Mouse (Mus musculus) T-helper 17 cell (primary cell): ENCODE measurements around the gene Fam189a1.

Source experiments
- in situ Hi-C, 2 experiments: fragments of 300-600 bp; cut with MboI, MseI; formaldehyde crosslinking; loops; 1 replicate in 1 of 2; 2 replicates in 1 of 2; pipeline ENCODE4 v1.15.1; 2025; ENCODE audit warnings: high pct_unique_total_duplicates in 2 of 2

Gene Fam189a1

DNA sequence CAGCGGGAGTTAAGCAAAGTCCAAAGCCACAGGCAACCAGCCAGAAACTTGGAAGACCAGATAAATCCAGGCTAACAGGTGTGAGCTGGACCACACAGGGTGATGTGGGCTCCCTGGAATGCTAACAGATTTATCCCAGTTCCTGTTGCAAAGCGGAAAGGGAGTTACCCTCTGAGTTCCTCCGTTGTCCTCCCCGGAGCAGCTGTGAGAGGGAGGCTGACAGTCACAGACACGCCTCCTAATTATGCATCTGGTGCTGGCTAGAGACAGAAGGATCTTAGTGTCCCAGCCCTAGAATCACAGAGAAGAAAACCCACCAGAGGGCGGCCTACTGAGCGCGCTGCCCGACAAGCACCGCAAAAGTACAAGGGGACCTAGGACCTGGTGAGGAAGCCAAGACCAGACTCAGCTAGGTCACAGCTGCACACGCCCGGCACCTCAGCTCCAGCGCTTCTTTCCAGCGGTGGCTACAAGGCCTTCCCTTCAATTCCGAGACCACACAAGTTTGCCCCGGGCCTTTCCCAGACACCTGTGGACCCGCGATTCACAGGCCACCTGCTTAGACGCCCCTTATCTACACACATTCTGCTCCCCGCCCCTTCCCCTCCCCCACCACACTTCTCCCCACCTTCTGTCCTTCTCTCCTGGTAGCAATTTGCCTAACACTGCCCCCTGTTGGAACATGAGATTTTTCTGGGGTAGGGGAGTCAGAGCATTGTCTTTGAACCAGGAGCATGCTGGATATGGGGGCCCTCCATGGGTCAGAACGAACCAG, 316.4 kb downstream of the Fam189a1 start:
- in situ Hi-C loops, result no loop called here

- in situ Hi-C loops, result no loop called here
Measured at GRCm38 (mm10) chr7:64839281-64839680, 317.1 kb downstream of the Fam189a1 start.

GRCm38 (mm10) chr7:64830214-64830995, 326.0 kb downstream of the Fam189a1 start:
- in situ Hi-C loops, result no loop called here

DNA sequence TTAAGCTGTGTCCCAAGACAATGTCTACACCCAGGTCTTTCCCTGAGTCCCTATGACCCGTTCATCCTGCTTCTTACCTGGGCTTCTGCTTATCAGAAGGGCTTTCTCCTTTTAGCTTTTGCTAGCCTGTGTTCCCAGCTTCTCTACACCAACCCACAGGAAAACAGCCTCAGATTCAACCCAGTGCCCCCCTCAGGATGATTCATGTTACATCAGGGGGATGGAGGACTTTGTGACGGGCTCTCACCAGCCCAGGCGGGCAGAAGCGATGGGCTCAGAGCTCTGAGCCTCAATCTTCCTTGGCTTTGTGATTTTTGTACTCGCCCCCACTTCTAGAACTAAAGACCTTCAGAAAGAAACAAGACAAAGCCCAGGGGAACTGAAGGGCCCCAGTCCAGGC, 335.3 kb downstream of the Fam189a1 start:
- in situ Hi-C loops, result no loop called here

- in situ Hi-C loops, result no loop called here
Measured at GRCm38 (mm10) chr7:64819683-64820082, 336.7 kb downstream of the Fam189a1 start.

DNA sequence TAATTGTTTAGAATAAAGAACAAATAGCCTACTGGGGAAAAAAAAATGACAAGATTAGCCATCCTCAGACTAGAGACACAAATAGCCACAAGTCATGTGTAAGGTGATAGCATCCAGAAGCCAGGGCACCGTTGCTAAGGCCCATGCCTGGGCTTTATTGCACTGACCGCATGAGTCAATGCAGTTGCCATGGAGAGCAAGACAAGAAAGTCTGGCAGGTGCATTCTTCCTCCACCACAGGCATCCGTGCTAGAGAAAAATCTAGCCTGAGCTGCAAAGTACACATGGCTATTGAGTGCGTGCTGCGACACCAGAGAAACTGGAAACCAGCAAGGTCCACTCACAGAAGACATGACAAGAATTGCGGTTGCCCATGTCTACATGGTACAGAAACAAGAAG, 347.5 kb downstream of the Fam189a1 start:
- in situ Hi-C loops, result no loop called here

DNA sequence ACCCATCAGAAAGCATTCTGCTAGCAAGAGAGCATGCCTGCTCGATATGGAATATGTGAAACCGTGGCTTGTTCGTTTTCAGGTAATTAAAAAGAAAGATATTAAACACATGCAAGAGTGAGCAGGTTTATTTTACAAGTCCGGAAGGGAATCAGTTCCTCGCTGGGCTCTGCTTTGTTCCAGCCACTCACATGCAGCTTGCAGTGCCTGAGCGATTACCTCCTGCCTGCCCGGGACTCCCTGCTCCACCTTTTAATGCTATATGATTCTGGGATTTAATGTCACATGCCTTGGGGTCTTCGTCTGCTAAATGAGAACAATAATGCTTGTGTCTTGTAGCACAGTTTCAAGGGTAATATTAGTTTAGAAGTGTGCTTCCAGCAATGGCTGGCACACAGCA, 351.3 kb downstream of the Fam189a1 start:
- in situ Hi-C loops, result no loop called here

GRCm38 (mm10) chr7:64795554-64795953, 360.8 kb downstream of the Fam189a1 start:
- in situ Hi-C loops, result no loop called here

GRCm38 (mm10) chr7:64792031-64792430, 364.3 kb downstream of the Fam189a1 start:
- in situ Hi-C loops, result no loop called here

- in situ Hi-C loops, result no loop called here
Measured at GRCm38 (mm10) chr7:64791145-64791544, 365.2 kb downstream of the Fam189a1 start.

DNA sequence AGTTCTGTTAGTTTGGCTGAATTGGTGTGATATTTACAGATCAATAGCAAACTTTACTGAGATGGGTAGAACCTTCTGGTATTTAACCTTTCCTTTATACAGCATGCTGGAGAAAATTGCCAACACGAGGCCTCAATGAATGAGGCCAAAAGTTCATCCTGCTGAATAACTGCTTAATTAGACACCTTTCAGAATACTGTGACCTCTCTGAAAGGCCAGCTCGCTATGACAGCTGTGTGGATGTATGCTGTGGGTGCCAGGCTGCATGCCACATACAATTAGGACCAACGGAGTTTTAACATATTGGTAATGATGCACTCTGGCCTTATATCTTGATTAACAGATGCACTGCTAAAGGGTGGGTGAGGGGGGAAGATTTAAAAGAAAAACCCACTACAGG, 371.3 kb downstream of the Fam189a1 start:
- in situ Hi-C loops, result loop anchor here in 1 of 2 experiments (5.0 kb wide), 1 partner anchor 98 kb away; no protein-coding TSS in a partner anchor

GRCm38 (mm10) chr7:64779501-64779900, 376.9 kb downstream of the Fam189a1 start:
- in situ Hi-C loops, result no loop called here

GRCm38 (mm10) chr7:64776708-64777489, 379.5 kb downstream of the Fam189a1 start:
- in situ Hi-C loops, result no loop called here

DNA sequence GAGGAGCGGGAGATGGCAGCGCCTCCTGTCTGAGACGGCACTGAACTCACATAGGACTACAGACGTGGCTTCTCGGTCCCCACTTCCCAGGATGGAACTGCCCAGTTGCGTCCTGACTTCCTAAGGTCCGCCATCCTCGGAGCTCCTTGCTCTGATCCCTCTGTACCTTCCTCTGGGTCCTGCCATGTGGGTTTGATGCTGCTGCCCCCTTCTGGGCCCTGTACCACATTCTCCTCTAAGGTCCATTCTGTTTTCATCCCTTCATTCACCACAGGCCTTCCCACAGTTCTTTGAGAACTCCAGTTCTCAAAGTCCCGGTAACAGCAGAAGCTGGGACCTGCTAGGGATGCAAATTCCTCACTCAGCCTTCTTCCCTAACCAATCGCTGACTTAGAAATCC, 382.9 kb downstream of the Fam189a1 start:
- in situ Hi-C loops, result no loop called here

GRCm38 (mm10) chr7:64770779-64771390, 385.5 kb downstream of the Fam189a1 start:
- in situ Hi-C loops, result no loop called here

DNA sequence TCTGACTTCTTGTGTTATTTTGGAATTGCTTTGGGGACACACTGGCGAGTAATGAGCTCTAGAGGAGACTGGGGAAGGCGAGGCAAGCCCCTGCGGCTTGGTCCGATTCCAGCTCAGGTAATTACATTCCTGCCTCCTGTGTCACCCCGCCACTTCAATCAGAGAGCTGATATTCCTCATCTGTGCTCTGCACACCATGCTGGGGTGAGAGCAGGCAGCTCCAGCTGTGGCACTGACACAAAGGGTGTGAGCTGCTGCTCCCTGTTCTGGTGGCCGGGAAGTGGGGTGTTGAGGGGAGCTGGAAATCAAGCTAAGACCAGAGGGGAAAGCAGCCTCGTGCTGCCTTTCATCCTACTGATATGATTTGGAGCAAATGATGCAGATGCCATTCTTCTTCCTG, 386.6 kb downstream of the Fam189a1 start:
- in situ Hi-C loops, result no loop called here

DNA sequence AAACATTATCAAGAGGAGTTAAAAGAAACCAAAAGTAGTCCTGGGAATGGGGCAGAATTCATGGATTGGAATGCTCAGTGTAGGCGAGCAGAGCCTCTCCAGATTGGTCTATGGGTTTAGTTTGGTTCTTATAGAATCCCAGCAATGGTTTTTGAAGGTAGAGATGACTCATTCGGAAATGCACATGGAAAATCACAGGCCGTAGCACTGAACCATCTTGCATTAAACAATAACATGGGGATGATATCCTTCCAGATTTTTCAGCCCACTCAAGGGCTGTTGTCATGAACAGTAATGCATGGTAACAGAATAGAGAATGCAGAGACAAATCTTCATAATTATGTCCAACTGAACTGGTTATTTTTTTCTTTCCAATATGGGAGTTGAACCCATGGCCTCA, 390.8 kb downstream of the Fam189a1 start:
- in situ Hi-C loops, result no loop called here

- in situ Hi-C loops, result loop anchor here in 1 of 2 experiments (10.0 kb wide), 1 partner anchor 1210 kb away; no protein-coding TSS in a partner anchor
Measured at GRCm38 (mm10) chr7:64755141-64755540, 401.2 kb downstream of the Fam189a1 start.

GRCm38 (mm10) chr7:64754161-64754560, 402.2 kb downstream of the Fam189a1 start:
- in situ Hi-C loops, result loop anchor here in 1 of 2 experiments (10.0 kb wide), 1 partner anchor 1209 kb away; no protein-coding TSS in a partner anchor

DNA sequence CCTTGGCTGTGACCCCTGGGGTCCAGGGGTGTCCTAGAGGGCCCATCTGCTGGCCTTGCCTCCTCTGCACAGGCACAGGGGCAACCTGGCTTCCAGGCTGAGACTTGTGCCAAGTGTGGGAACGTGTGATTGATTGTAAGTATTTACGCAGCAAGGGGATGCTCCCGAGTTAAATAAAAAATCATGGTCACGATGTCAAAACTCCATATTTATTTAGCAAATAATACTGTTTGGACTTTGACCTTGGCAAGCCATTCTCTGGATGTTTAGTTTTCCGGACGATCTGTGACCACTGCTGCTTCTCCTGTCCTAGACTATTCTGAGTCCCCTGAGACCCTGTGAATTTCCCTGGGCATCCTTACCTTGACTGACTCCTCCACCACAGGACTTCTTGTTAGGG, 402.7 kb downstream of the Fam189a1 start:
- in situ Hi-C loops, result loop anchor here in 1 of 2 experiments (10.0 kb wide), 1 partner anchor 1209 kb away; no protein-coding TSS in a partner anchor

DNA sequence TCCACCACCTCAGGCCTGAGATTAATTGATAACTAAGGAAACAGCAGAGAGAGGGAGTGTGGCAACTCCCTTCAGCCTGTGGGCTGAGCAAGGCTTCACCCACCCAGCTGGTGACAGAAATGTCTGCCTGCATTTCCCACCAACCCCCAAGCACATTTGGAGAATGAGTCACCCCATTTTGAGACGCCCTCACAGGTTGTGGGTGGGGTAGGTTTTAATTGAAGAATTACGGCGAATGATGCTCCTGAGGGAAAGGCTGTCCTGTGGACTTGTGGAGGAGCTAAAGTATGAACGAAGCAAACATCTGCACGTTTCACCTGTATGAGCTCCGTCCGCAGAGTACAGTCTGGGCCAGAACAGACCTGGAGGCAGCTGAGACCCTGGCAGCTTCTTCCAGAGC, 404.2 kb downstream of the Fam189a1 start:
- in situ Hi-C loops, result loop anchor here in 1 of 2 experiments (10.0 kb wide), 1 partner anchor 1207 kb away; no protein-coding TSS in a partner anchor
